Mouse (Mus musculus) thymus, postnatal 4 days (tissue): ENCODE measurements at regions not wholly inside any gene's neighbourhood (a gene's known extent, or its start where the extent isn't known, plus 50 kb on each side); places are given as distances from the start of the nearest gene placed in this dataset.
A peak's percentile ranks its signal among the peaks of the same experiment; 100 is the strongest.
"Not testable (repeated sequence)": the region's sequence is repeated elsewhere in the genome, so short reads cannot be mapped to it uniquely, and the experiment has no call there.

ENCODE experiments used
- DNase-seq: peaks from one replicate; pipeline ENCODE4 v3.0.0; 2021

- no peak for DNase-seq
These were observed 358.6 kb downstream of the Sox9 start for GRCm38 (mm10) chr11:113140595-113140994.

- DNase-seq, result no peak
These were observed 360.8 kb downstream of the Sox9 start for GRCm38 (mm10) chr11:113142816-113143215.

- DNase-seq, result no peak
These were observed 362.0 kb downstream of the Sox9 start for GRCm38 (mm10) chr11:113143839-113144627.

GRCm38 (mm10) chr11:113145721-113146120, 363.7 kb downstream of the Sox9 start:
- DNase-seq, result no peak

- DNase-seq, result no peak
These were observed 364.7 kb downstream of the Sox9 start for GRCm38 (mm10) chr11:113146762-113147161.

GRCm38 (mm10) chr11:113147535-113148197, 365.6 kb downstream of the Sox9 start:
- no peak for DNase-seq

GRCm38 (mm10) chr11:113148198-113148537, 366.1 kb downstream of the Sox9 start:
- no peak for DNase-seq

- no peak for DNase-seq
These were observed 373.5 kb downstream of the Sox9 start for GRCm38 (mm10) chr11:113155515-113155914.

- no peak for DNase-seq
These were observed 381.9 kb downstream of the Sox9 start for GRCm38 (mm10) chr11:113163941-113164340.

GRCm38 (mm10) chr11:113164510-113164909, 382.5 kb downstream of the Sox9 start:
- no peak for DNase-seq

GRCm38 (mm10) chr11:113165069-113165795, 383.2 kb downstream of the Sox9 start:
- peak; percentile 71 for DNase-seq

GRCm38 (mm10) chr11:113166517-113166916, 384.5 kb downstream of the Sox9 start:
- no peak for DNase-seq

- DNase-seq, result peak; percentile 84
These were observed 390.6 kb downstream of the Sox9 start for GRCm38 (mm10) chr11:113172497-113173140.

- not testable (repeated sequence) for DNase-seq
These were observed 391.3 kb downstream of the Sox9 start for GRCm38 (mm10) chr11:113173317-113173716.

- DNase-seq, result no peak
These were observed 392.0 kb downstream of the Sox9 start for GRCm38 (mm10) chr11:113174011-113174507.

GRCm38 (mm10) chr11:113175323-113175722, 393.3 kb downstream of the Sox9 start:
- peak; percentile 73 for DNase-seq

GRCm38 (mm10) chr11:113176183-113176582, 394.2 kb downstream of the Sox9 start:
- DNase-seq, result peak; percentile 74

- DNase-seq, result no peak
These were observed 396.4 kb downstream of the Sox9 start for GRCm38 (mm10) chr11:113178375-113178774.

GRCm38 (mm10) chr11:113180008-113180407, 398.0 kb downstream of the Sox9 start:
- DNase-seq, result no peak

- peak; percentile 42 for DNase-seq
These were observed 400.2 kb downstream of the Sox9 start for GRCm38 (mm10) chr11:113182083-113182861.

- no peak for DNase-seq
These were observed 401.5 kb downstream of the Sox9 start for GRCm38 (mm10) chr11:113183556-113183955.

- no peak for DNase-seq
These were observed 402.1 kb downstream of the Sox9 start for GRCm38 (mm10) chr11:113184095-113184494.
